Mouse (Mus musculus) lung, postnatal 0 days (tissue): ENCODE measurements around the gene Mdm2.

ENCODE experiments used
- CTCF ChIP-seq: IDR thresholded peaks from 2 replicates; pipeline ENCODE4 v1.5.1; 2016; ENCODE audit warnings: antibody characterized with exemption, mild to moderate bottlenecking
- EP300 ChIP-seq: IDR thresholded peaks from 2 replicates; pipeline ENCODE4 v1.6.1; 2016; ENCODE audit warnings: antibody characterized with exemption, mild to moderate bottlenecking, control low read depth

GRCm38 (mm10) chr10:117740171-117740570 lies 29.6 kb upstream of the Mdm2 start:
- TF ChIP-seq CTCF (no peak), EP300 (no peak)
